Mouse (Mus musculus) urinary bladder, postnatal 36 days (tissue): ENCODE results near the gene Tcf12.

Experiments used
- DNase-seq, 2 experiments: peaks; one replicate each; pipeline ENCODE4 v3.0.0; 2022; ENCODE audit warnings: low spot score in 2 of 2, mixed read lengths in 1 of 2

The Tcf12 gene

DNA sequence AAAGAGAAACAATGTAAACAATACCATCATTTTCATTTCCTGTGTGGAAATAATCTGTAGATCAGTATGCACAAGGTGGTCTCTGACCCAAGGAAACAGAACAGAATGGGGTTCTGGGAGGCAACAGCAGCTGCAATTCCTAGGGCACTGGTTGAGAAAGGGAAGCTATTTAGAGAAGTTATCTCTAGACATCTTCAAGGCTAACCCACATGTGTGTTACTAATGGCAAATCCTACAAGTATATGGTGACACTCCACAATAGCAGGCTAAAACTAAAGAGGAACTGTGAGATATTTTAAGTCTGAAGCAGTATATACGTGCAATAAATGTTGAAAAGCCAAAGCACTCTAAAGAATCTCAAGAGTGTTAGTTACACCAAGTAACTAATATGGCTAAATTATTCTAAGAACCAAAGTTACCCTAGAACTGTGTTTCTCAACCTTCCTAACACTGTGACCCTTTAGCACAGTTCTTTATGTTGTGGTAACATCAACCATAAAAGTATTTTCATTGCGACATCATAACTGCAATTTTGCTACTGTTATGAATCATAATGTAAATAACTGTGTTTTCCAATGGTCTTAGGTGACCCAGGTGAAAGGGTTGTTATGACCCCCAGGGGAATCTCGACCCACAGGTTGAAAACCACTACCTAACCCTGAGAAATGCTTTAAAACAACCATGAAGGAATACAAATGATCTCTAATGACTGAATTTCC, 22.6 kb downstream of the Tcf12 start:
- DNase-seq: no peak

DNA sequence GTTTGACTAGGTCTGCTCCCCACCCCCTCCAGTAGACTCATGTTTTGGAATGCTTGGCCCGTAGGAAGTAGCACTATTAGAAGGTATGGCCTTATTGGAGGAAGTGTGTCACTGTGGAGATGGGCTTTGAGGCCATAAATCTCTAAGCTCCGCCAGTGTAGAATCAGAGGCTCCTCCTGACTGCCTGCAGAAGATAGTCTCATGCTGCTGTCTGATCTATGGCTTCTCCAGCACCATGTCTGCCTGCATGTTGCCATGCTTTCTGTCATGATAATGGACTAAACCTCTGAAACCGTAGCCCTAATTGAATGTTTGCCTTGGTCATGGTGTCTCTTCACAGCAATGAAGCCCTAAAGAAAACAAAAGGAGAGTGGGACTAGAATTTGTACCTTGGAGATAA, 26.7 kb downstream of the Tcf12 start:
- DNase-seq: no peak

DNA sequence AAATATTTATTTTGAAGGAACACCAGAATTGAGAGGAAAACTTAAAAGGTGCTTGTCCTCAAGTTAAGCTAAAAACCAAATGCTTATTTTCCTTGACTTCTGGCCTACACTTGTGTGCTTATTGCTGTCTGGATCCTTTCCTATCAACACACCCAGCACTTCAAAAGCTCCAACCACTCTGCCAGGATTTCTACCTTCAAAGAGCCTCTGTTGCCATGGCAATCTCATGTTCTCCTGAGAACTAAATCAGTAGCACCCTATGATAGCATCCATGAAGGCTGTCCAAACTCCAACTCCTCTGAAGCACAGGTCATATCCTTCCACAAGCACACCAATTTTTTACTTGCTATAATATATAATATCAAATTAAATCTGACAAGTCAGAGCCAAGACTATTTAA, 27.5 kb downstream of the Tcf12 start:
- DNase-seq: no peak

DNA sequence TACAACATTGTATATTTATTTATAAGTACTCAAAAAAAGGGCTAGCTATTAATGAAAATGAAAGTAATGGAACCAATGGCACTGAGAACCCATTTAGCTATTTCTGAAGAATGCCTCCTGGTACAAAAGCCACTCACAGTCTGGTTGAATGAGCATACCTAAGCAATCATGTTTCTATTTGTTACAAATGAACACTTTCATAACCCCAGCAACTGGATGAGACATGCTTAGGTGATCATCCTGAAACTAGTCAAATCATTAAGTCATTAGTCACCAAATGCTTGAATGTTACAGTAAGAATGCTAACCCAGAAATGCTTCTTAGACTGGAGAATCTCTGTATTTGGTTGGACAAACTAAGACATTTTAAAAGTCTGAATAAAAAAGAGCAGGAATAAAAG, 35.5 kb downstream of the Tcf12 start:
- no peak for DNase-seq

DNA sequence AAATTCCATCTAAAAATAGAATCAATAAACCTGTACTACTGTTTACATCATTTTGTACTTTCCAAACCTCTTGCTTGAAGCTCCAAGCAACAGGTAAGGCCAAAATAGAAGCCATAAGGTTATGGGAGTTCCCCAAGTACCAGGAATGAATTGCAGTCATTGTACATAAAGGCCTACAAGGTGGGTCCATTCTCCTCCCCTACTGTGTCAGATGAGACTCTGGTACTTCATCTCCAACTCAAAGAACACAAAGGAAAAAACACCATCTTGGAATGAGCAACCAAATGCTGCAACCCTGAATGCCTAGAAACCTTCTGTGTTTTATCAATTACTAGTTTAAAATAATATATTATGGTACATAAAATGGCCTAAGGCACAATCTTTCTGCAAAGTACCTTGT, 45.5 kb downstream of the Tcf12 start:
- DNase-seq: no peak

DNA sequence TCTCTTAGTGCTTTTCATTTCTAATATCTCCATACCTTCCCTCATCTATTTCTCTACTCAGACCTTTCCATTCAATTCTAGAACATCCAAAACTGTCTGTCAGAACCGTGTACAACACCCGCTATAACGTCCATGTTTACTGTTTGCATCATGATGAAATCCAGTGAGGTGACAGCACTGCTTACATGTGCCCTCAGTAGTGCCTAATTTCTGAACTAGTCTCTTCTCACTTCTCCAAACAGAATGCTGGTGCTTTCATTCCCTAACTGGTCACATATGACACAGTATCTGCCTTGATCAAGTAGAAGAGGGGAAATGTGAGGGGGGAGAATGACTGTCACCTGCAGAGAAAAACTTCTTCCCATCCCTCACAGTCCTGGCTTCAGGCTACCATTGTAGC, 58.5 kb downstream of the Tcf12 start:
- DNase-seq: no peak

DNA sequence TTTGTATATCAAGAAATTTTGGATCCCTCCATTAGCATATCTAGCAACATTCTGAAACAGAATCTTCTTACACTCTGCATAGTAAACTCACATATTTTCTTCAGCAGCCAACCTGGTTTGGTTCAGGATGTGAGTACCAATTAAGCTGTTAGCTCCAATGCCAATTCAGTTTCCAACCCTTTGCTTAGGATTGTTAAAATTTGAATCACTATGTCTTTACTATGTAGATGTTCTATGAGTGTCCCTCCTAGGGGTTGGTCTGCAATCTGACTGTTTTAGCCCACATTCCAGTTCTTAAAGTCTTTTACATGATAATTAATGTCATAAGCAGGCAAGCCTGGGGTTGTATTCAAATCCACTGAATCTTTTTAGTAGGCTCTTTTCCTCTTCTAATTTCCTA, 71.5 kb downstream of the Tcf12 start:
- no peak for DNase-seq

DNA sequence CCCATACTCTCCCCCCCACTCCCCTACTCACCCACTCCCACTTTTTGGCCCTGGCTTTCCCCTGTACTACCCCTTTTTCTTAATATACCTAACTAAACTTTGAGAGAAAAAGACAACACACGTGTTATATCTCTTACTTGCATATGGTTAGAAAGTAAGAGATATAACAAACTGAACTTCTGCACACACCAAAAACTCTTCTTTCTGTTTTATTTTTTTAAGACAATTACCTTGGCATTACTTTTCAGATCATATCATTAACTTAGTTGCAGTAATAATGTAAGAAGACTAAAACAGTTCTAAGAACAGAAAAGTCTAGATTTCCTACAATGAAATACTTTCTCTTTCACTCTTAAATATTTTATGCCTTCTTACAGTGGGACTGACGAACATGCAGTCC, 72.3 kb downstream of the Tcf12 start:
- DNase-seq: no peak

DNA sequence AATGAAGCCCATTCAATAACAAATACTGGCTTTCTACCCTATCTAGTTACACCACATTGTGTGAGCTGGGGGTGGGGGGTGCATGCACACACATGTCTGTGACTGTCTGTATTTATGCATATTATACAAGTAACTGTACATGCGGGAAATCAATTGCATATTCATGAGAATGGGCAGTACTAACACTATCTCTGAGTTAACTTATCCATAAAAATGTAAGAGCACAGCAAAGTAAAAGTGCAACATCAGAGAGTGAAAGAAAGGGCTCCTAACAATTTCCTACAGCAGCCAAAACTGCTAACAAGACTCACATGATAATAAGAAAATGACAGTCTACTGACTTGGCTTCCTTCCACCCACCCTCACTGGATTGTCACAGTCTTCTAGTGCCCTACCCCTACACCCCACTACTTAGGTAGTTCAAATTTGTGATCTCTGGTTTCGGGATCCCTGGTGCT, 74.6 kb downstream of the Tcf12 start:
- DNase-seq: no peak

DNA sequence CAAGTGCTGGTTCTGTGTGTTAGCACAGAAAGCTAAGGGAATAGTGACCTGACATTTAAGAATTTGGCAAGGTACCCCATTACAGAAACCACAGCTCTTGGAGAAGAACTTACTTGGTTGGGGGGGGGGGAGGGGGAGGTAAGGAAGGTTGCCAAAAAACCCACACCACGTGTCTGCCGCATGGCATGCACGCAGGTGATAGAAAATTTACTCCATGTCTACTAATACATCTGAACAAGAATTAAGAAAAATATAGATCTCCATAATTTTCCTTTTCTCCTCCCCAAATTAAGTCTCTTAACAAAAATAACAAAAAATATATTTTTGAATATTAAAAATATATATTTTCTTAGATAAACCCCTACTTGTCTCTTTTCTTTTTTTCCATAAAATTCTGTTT, 75.4 kb downstream of the Tcf12 start:
- no peak for DNase-seq

DNA sequence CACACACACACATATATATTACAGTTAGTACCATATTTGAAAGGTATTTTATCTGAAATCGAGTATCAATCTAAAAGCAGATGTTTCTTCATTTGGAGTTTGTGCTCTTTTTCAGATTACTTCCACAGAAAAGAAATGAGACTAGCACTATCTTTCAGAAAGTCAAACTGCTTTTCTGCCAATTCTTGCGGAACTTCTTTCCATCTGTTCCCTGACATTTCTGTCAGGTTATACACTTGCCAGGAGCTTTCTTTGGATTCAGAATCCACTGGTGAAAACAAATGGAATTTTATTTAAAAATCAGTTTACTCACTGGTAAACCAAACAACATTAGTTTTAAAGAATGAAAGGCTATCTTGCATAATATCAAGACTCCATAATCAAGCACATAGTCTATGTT, 78.4 kb downstream of the Tcf12 start:
- no peak for DNase-seq

DNA sequence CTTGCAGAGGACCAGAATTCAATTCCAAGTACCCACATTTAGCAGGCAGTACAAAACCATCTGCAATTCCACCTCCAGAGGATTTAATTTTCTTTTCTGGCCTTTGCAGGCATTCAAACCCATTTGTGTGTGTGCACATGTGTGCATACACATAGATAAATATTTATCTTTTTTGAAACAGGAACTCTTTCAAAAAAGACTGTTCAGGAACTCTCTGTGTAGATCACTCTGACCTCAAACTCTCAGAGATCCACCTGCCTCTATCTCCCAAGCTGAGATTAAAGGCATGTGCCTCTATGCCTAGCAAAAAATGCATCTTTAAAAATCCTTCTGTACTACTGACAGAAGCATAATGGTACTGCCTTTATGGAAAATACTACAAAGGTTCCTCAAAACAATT, 81.4 kb downstream of the Tcf12 start:
- DNase-seq: no peak

DNA sequence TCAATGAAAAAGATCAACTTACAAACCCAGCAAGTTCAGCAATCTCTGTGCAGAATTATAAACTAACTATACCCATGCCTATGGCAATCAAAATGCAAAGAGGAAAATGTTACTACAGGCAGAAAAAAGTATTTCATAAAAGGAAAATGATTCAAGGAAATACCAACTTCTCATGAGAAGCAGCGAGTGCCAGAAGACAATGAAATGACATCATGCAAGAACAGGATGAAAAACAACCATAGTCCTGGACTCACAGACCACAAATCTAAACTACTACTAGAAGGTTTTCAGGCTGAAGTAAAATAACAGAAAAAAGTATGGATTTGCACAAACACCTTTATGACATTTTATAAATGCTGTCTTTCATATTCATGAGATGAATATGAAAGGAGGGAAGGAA, 82.1 kb downstream of the Tcf12 start:
- no peak for DNase-seq

DNA sequence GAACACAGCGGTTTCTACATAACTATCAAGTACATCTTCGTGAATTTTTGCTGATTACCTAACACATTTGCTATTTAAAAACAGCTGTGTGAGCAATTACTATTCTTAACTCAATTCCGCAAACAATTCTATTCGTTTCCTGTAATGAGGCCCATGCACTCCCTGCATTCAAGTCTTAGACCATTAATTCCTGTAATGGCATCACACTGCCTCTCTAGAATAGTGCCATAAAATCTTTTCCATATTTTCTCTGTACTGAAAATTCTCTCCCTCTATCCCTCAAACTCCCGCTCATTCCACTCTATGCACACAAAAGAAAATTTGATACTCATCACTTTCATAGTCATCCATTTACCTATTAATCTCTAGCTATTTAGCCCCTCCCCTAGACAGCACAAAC, 88.4 kb downstream of the Tcf12 start:
- DNase-seq: no peak

DNA sequence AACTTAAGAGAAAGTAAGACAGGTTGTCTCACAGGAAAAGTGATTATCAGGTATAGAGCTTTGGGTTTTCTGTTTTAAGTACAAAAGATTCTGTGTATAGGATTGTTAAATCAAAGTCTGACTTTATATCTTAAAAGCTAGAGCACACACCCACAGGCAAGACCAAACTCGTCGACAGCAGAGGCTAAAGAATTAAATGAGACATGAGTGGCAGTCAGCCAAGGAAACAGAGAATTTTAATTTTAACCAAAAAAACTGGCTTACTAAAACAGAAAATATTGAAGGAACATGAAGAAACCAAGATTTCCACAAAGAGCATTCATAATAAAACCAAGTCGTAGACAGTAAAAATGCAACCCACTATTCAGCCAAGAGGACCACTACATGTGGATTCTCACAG, 90.2 kb downstream of the Tcf12 start:
- DNase-seq: no peak

DNA sequence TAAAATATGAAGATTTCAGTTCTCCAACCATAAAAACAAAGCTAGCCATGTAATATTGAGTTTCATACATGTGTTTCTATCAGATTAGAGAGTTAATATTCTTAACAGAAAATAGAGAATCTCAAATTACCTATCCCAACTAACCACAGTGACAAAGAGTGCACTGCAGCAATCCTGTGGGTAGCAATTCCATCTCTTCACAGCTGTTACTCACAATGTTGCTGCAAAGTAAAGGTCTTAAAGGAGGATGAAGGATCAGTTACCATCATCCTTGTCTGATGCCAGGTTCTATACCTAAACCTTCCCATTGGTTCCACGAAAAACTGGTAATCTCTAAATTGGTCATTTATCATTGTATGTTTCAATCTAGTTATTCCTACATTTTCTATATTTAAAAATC, 95.7 kb downstream of the Tcf12 start:
- DNase-seq: no peak

DNA sequence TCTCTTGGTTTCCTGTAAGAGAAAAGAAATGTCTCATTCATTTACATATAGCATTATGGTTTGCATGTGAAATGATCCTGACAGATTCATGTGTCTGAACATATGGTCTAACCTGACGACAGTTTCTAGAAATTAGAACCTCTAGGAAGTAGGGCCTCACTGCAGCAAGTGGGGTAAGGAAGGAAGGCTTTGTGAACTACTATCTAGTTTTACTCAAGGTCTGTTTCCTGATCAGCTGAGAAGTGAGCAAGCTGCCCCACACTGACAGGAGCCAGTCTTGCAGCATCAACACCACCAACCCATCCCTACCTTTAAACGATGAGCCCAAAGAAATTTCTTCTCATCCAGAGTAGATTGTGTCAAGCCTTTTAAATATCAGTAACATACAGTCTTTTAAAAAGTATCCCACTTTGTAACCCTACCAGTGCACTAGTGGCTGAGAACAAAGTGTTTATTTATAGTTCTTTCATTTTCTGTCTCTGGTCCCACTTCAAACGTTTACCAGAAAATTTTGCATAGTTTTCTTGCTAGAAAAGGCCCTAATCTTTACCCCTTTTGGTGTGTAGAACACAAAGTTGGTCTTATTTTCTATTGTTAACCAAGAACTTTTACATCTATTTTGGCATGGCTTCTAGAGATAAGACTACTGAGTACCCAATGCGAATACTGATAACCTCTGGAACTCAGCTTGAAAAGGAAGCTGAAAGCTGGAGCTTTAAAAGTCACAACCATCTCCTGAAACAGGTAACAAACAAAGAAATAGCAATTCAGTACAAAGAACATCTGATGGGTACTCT, 96.9 kb downstream of the Tcf12 start:
- DNase-seq: no peak

DNA sequence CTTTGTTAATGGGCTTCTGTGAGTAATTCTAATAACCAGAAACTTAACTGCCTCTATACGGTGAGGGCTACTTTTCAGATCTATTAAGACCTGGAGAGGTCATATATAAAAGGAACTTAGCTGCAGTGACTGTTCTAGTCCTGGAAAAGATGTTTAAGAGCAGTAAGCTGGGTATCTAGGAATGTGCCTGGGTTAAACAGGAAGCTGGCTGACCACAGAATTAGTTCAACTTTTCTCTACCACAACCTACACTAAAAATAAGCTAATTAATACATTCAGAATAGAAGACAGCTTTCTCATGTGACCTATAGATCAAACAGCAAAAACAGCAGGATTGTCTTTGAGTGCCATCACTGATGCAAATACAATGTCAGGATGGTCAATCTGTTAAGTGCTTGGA, 98.1 kb downstream of the Tcf12 start:
- no peak for DNase-seq

DNA sequence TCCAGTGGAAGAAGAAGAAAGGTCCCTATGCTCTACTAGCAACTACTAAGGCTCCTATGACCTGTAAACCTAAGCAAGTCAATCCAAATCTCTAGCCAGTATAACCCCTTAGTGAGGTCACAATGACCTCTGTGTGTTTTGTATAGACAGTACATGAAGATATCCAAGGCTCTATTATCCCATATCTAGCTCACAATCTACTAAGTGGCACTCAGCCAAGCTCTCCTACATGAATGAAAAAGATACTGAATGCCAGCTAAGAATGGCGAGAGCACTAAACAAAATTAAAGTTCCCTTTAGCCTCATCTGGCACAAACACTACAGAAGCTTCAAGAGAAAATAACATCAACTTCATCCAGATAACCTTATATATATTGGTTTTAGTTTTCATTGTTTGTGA, 103.0 kb downstream of the Tcf12 start:
- DNase-seq: no peak

DNA sequence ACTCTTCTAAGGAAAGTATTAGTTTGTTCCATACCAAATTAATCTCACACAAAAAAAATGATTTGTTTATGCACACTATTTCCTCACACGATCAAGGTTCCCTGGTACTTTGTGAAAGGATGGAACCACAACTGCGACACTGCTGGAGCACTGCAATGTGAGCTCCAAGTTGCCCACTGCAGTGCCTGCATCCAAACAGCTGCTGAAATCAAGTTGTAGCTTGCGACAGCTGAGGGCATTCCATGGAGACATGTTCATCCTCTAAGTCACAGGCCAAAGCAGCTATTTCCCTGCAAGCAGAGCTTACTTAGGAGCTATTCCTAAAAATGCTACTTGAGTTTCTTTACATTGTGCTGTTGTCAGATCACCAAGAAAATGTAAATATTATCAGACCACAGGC, 120.5 kb downstream of the Tcf12 start:
- DNase-seq: no peak

DNA sequence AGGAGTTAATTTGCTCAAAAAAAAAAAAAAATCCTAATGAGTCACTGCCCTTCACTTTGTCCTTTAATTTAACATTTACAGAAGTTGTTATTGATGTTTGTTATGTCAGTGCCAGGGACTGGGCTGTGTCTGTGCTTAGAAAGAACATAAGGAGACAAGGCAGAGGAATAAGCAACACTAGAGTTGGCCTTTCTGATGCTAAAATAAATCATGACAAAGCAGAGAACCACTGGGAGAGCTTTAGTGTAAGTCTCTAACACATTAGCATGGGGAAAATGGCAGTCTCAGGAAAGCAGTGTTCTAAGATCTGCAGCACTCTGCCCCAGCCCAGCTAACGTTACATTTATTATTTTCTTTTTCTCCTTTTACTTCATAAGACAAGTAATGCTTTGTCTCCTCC, 121.3 kb downstream of the Tcf12 start:
- no peak for DNase-seq

DNA sequence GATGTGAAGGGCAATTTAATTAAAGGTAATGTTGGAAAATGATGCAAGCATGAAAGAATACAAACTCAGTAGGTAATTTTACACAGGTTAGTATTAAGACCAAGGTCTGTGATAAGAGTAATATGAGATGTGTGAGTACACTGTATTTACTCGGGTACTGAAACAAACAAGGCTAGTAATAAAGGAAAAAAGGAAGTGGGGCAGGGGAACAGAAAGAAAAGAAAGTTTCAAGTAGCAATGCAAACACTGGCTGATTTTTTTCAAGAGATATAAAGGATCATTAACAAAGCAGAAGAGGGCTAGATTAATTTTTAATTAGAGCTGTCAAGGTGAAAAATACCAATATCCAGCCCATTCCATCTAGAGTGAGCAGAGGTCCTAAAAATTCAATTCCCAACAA, 122.0 kb downstream of the Tcf12 start:
- no peak for DNase-seq

DNA sequence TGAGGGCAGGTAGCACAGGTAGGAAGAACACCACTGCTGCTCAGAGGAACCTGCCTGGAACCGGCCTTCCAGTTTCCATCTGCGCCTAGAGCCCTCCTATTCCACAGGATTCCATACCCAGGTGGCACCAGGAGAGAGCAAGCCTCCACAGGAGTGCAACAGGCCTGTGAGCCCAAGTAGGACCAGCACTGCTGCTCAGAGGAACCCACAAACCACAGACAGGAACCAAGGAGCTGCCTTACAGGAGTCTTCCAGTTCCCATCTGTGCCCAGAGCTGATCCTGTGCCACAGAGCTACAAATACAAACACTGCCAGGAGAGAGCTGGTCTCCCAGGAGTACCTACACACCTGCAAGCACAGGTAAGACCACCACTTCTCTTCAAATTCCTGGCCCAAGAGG, 125.0 kb downstream of the Tcf12 start:
- DNase-seq: no peak

DNA sequence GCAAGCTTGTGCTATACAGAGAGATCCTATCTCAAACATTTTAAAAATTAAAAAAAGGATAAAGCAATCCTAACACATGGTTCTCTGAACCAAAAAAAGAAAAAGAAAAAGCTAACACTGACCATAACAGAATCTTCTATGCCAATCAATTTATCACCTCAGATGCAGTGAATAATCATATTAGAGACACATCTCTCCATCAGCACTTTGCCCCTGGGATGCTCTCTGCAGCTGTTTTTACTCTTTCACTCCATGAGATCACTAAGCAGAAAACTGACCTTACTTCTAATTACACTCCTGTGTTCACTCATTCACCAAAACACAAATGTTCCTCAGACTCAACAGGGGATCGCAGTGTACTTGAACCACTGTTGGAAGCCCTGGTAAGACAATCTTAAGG, 128.8 kb downstream of the Tcf12 start:
- no peak for DNase-seq
